Mouse (Mus musculus): ENCODE data around the gene Kansl3. TPM values are rescaled to one million over a fixed set of nuclear protein-coding genes. Genes with fewer than 3 reads are reported as not detected.

Gene Kansl3
- total RNA-seq, 4 experiments from 2014 or later: 60.0 to 93.5 (median 78.2) TPM

DNA sequence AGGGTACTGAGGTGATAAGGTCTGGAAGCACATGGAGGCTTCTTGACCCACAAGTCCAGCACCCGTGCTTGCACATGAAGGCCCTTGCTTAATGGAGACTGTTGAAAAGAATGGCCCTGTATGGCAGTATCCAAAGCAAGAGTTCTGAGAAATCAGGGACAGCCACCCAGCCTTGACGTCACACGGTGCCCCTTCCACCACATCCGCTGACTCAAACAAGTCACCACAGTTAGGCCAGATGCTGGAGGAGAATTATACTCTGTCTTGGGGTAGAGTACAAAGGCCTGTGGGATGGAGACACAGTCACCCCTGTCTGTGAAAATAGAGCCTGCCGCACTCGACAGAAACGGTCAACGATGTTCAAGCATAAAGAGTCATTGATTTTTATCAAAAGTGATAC, 75.5 kb downstream of the Kansl3 start:
- DNase-seq (ENCODE audit: low spot score in 2 of 2): no peak

Small RNA genes within 50 kb of the gene (microRNA-seq; reads per million reads assigned to microRNA genes)
- 1.0 to 1.6 reads per million in 2 experiments for gene Mir6898

Other genes starting within 250 kb of the Kansl3 start
- gene Uggt1, start 124.5 kb downstream of the Kansl3 start, total RNA-seq (2022): 10 to 100 TPM; 33.6 to 53.2 (median 41.5) TPM
- gene Neurl3, start 94.5 kb downstream of the Kansl3 start, total RNA-seq (2022): 1 to 10 TPM in 2 of 4 experiments, under 1 TPM in 2; 0.41 to 3.4 (median 1.2) TPM
- gene Arid5a, start 61.4 kb downstream of the Kansl3 start, total RNA-seq (2022): 10 to 100 TPM; 18.1 to 22.0 (median 18.8) TPM
- gene Fer1l5, start 3.1 kb upstream of the Kansl3 start, total RNA-seq (2022): not detected
- gene Lman2l, start 76.1 kb upstream of the Kansl3 start, total RNA-seq (2022): 10 to 100 TPM; 56.0 to 81.9 (median 69.0) TPM
- 10 to 100 TPM; 14.8 to 17.9 (median 16.2) TPM for gene Cnnm4, start 102.4 kb upstream of the Kansl3 start, total RNA-seq (2022)
- 10 to 100 TPM; 33.3 to 47.2 (median 35.7) TPM for gene Cnnm3, start 142.7 kb upstream of the Kansl3 start, total RNA-seq (2022)
- 1 to 10 TPM; 3.7 to 7.7 (median 5.0) TPM for gene Ankrd23, start 167.7 kb upstream of the Kansl3 start, total RNA-seq (2022)
- under 1 TPM in 1 of 4 experiments, not detected in 3; 0.38 TPM for gene Gm42417, start 170.2 kb upstream of the Kansl3 start, total RNA-seq (2022)
- 10 to 100 TPM; 10.3 to 18.2 (median 13.2) TPM for gene Ankrd39, start 178.3 kb upstream of the Kansl3 start, total RNA-seq (2022)
- 10 to 100 TPM; 13.8 to 18.3 (median 15.1) TPM for gene Sema4c, start 189.2 kb upstream of the Kansl3 start, total RNA-seq (2022)